Mouse (Mus musculus) hindbrain, postnatal 0 days (tissue): Measurements from ENCODE around the gene Tubal3. TPM values are rescaled to one million over a fixed set of nuclear protein-coding genes. Genes with fewer than 3 reads are reported as not detected.

ENCODE experiments used
- ATAC-seq: fragments of 200-750 bp; cut with Nextera tagmentation; 2 replicates; pipeline ENCODE4 v1.8.0; 2017; ENCODE audit warnings: mild to moderate bottlenecking, moderate TSS enrichment, moderate library complexity
- DNase-seq: peaks from one replicate; pipeline ENCODE4 v3.0.0-alpha.2; 2015; ENCODE audit warnings: low spot score
- H3K27ac ChIP-seq: fragments of 300-500 bp; sonication (generic); 2 replicates; pipeline ENCODE4 v1.5.1; 2014; ENCODE audit warnings: mild to moderate bottlenecking
- H3K27me3 ChIP-seq: fragments of 300-500 bp; sonication (generic); 2 replicates; pipeline ENCODE4 v1.6.1; 2014; ENCODE audit warnings: low read length, mixed read lengths; ENCODE audit not compliant: insufficient read depth
- H3K36me3 ChIP-seq: fragments of 300-500 bp; sonication (generic); 2 replicates; pipeline ENCODE4 v1.6.1; 2014; ENCODE audit warnings: low read length, mixed read lengths; ENCODE audit not compliant: insufficient read depth
- H3K4me1 ChIP-seq: fragments of 300-500 bp; sonication (generic); 2 replicates; pipeline ENCODE4 v1.6.1; 2014; ENCODE audit warnings: antibody characterized with exemption, low read length, mixed read lengths; ENCODE audit not compliant: insufficient read depth
- H3K4me2 ChIP-seq: fragments of 300-500 bp; sonication (generic); 2 replicates; pipeline ENCODE4 v1.6.1; 2014; ENCODE audit warnings: low read depth, mild to moderate bottlenecking, low read length, moderate library complexity, mixed read lengths
- H3K4me3 ChIP-seq: fragments of 300-500 bp; sonication (generic); 2 replicates; pipeline ENCODE4 v1.5.1; 2014; ENCODE audit warnings: low read length
- H3K9ac ChIP-seq: fragments of 300-500 bp; sonication (generic); replicated peaks from 2 replicates; pipeline ENCODE4 v1.6.1; 2014; ENCODE audit warnings: mild to moderate bottlenecking, low read length, moderate library complexity, mixed read lengths
- H3K9me3 ChIP-seq: fragments of 300-500 bp; sonication (generic); 2 replicates; pipeline ENCODE4 v1.6.1; 2016; ENCODE audit warnings: low read length, mixed read lengths
- CTCF ChIP-seq: IDR thresholded peaks from 2 replicates; pipeline ENCODE4 v1.5.1; 2016; ENCODE audit warnings: antibody characterized with exemption, control low read depth, low read depth
- WGBS: fragments of 180-500 bp; shearing (Covaris S2); extraction: QIAGEN DNeasy Blood & Tissue Kit; methylation state at CpG from one replicate; pipeline ENCODE4 v1.1.7; 2014; 5-methylcytosine and 5-hydroxymethylcytosine counted together
- polyA plus RNA-seq: library from polyadenylated mRNA; unstranded; fragments of >200 nt; fragmentation: Nextera tagmentation; extraction: Ambion mirVana; gene quantifications from 2 replicates; pipeline ENCODE4 v1.2.1, GENCODE M21; 2015
- total RNA-seq: library from RNA; depleted of rRNA; stranded (reverse); fragments of >200 nt; gene quantifications from 2 replicates; pipeline ENCODE4 v1.2.3, GENCODE M21; 2014

Tubal3 gene
- total and polyA plus RNA-seq, 2 experiments from 2014 or later = not detected

- Histone ChIP-seq H3K36me3 (peaks cover 15% of the 10 kb centered on the region; the same call in 1 of the 2 replicates), H3K9me3 (no peaks in the 10 kb centered on the region), H3K27ac (no peak overlapping the region), H3K4me2 (no peak overlapping the region), H3K4me3 (no peak overlapping the region), H3K27me3 (0 out of 2 replicates have a peak, but pooled peaks cover 8% of the 10 kb centered on the region), H3K9ac (no peak overlapping the region), H3K4me1 (no peaks in the 10 kb centered on the region)
- no peak for TF ChIP-seq CTCF
- WGBS = 96% methylated on average over 3 of the region's 3 CpGs
- DNase-seq = no peak
- no peak for ATAC-seq
These were observed 29.0 kb upstream of the Tubal3 start for GRCm38 (mm10) chr13:3889111-3889510.

- no peak for TF ChIP-seq CTCF
- Histone ChIP-seq H3K4me3 (no peak overlapping the region), H3K36me3 (peaks cover 15% of the 10 kb centered on the region; the same call in 1 of the 2 replicates), H3K4me2 (no peak overlapping the region), H3K4me1 (no peaks in the 10 kb centered on the region), H3K9ac (no peak overlapping the region), H3K9me3 (no peaks in the 10 kb centered on the region), H3K27me3 (0 out of 2 replicates have a peak, but pooled peaks cover 8% of the 10 kb centered on the region), H3K27ac (no peak overlapping the region)
- 53% methylated on average over 8 of the region's 8 CpGs for WGBS
- ATAC-seq (no peak), DNase-seq (no peak)
These were observed 28.0 kb upstream of the Tubal3 start for GRCm38 (mm10) chr13:3890061-3890460.

GRCm38 (mm10) chr13:3891479-3892087 is 26.5 kb upstream of the Tubal3 start:
- no peak overlapping the region for H3K9ac ChIP-seq
- no peaks in the 10 kb centered on the region for H3K9me3 ChIP-seq
- no peak for TF ChIP-seq CTCF
- DNase-seq (no peak), ATAC-seq (no peak)
- no peak overlapping the region for H3K27ac ChIP-seq
- no peaks in the 10 kb centered on the region for H3K4me1 ChIP-seq
- 0 out of 2 replicates have a peak, but pooled peaks cover 8% of the 10 kb centered on the region for H3K27me3 ChIP-seq
- 62% methylated on average over 8 of the region's 8 CpGs for WGBS
- 0 out of 2 replicates have a peak overlapping the region, but pooled peaks have one; percentile 68 for H3K4me2 ChIP-seq
- peaks cover 11% of the 10 kb centered on the region; the same call in 1 of the 2 replicates for H3K36me3 ChIP-seq
- H3K4me3 ChIP-seq = no peak overlapping the region

DNA sequence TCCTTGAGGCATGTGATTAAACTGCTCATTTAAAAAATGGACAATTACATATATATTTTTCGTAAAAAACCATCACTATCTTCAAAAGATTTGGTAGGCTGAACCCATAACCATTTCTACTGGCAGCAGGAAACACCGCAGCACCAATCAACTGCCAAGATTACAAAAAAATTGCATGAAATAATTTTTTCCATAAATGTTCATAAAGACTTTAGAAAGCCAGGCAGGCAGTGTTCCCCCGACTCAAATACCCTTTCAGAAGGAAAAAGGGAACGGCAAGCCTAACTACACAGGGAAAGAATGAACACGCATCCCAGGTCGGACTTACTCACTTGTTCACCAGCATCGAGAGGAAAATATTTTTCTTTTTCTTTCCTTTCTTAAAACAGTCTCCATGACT is 25.5 kb upstream of the Tubal3 start:
- H3K4me2 ChIP-seq = peak overlapping the region; percentile 68
- DNase-seq (no peak), ATAC-seq (no peak)
- no peak for TF ChIP-seq CTCF
- peak overlapping the region; percentile 47 for H3K4me3 ChIP-seq
- H3K27ac ChIP-seq = no peak overlapping the region
- H3K4me1 ChIP-seq = no peaks in the 10 kb centered on the region
- no peaks in the 10 kb centered on the region for H3K9me3 ChIP-seq
- WGBS = 24% methylated on average over 7 of the region's 7 CpGs
- H3K9ac ChIP-seq = no peak overlapping the region; the same call in 1 of the 2 replicates
- peaks cover 5% of the 10 kb centered on the region; the same call in 1 of the 2 replicates for H3K36me3 ChIP-seq
- H3K27me3 ChIP-seq = 0 out of 2 replicates have a peak, but pooled peaks cover 8% of the 10 kb centered on the region

GRCm38 (mm10) chr13:3893126-3893734 is 24.8 kb upstream of the Tubal3 start:
- Histone ChIP-seq H3K9ac (peak overlapping the region; percentile 49), H3K27ac (no peak overlapping the region), H3K27me3 (0 out of 2 replicates have a peak, but pooled peaks cover 8% of the 10 kb centered on the region), H3K9me3 (no peaks in the 10 kb centered on the region), H3K4me2 (peak overlapping the region; percentile 68), H3K36me3 (no peaks in the 10 kb centered on the region; the same call in 1 of the 2 replicates), H3K4me3 (peak overlapping the region; percentile 47), H3K4me1 (no peaks in the 10 kb centered on the region)
- no peak for TF ChIP-seq CTCF
- under 1% methylated on average over 35 of the region's 35 CpGs for WGBS
- ATAC-seq = peak; percentile 97
- peak; percentile 86 for DNase-seq

DNA sequence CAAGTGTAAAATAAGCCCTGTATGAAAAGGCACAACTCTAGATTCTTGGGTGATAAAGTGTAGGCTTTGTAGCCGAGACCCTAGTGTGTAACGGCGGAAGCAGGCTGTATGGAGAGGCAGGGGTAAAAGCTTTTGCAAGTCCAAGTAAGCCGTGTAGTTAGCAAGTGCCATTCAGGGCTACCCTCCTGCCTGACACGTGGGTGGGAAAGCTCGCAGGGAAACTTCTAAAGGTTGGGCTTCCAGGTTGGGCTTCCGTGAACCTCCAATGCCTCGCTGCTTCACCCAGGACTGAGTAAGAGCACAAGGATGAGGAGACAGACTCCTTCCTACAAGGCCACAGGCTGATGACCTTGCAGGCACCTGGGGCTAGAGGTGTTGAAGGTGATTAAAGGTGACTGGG is 23.5 kb upstream of the Tubal3 start:
- no peaks in the 10 kb centered on the region for H3K36me3 ChIP-seq
- H3K4me2 ChIP-seq = no peak overlapping the region
- no peak overlapping the region for H3K4me3 ChIP-seq
- H3K27me3 ChIP-seq = 0 out of 2 replicates have a peak, but pooled peaks cover 8% of the 10 kb centered on the region
- H3K4me1 ChIP-seq = no peaks in the 10 kb centered on the region
- no peaks in the 10 kb centered on the region for H3K9me3 ChIP-seq
- WGBS = 81% methylated on average over 8 of the region's 8 CpGs
- ATAC-seq (no peak), DNase-seq (no peak)
- no peak overlapping the region for H3K27ac ChIP-seq
- H3K9ac ChIP-seq = no peak overlapping the region
- TF ChIP-seq CTCF = no peak
